Mouse (Mus musculus) megakaryocyte, embryonic 14.5 days (primary cell): ENCODE data around the gene Phf3. TPM values are rescaled to one million over a fixed set of nuclear protein-coding genes. Genes with fewer than 3 reads are reported as not detected.

ENCODE experiments used
- H3K27me3 ChIP-seq: replicated peaks from 2 replicates; pipeline ENCODE3; 2012; ENCODE audit warnings: inconsistent platforms
- H3K36me3 ChIP-seq: replicated peaks from 2 replicates; pipeline ENCODE3; 2012; ENCODE audit warnings: low read length, inconsistent platforms, mixed read lengths
- H3K4me1 ChIP-seq: 2 replicates; pipeline ENCODE4 v1.6.1; 2012; ENCODE audit warnings: inconsistent platforms
- H3K4me3 ChIP-seq: replicated peaks from 2 replicates; pipeline ENCODE3; 2012; ENCODE audit warnings: moderate library complexity, mild to moderate bottlenecking, inconsistent platforms
- H3K9me3 ChIP-seq: 2 replicates; pipeline ENCODE4 v1.6.1; 2012; ENCODE audit warnings: inconsistent platforms
- FLI1 ChIP-seq: IDR thresholded peaks from 2 replicates; pipeline ENCODE4 v1.6.1; 2012; ENCODE audit warnings: low read length, inconsistent platforms, mixed read lengths
- GATA1 ChIP-seq: IDR thresholded peaks from 3 replicates; pipeline ENCODE4 v1.6.1; 2012; ENCODE audit warnings: mixed read lengths, low read length, inconsistent platforms, borderline replicate concordance
- polyA plus RNA-seq: library from polyadenylated mRNA; stranded (reverse); fragments of >175 nt; gene quantifications from 2 replicates; pipeline ENCODE4 v1.2.3, GENCODE M21; 2012; ENCODE audit warnings: low replicate concordance; ENCODE audit not compliant: insufficient read depth

Gene Phf3
- polyA plus RNA-seq, 1 experiment, result 10.6 TPM

DNA sequence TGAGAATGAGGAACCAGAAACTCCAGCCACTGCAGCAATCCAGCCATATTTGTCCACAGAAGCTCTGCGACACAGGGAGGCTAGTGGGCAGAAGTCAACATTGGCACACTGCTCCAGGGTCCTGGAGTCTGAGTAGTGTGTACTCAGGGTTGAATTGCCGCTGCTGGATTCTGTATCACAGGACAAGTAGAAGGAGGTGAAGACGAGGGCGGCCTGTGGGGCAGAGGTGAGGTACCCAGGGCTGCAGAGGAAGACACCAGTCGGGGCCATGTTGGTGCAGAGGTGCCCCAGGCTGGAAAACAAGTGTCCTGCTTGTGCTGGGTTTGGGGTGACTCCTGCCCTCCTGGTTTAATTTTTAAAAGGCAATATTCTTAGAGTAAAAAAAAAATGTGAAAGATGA, 79.1 kb downstream of the Phf3 start:
- Histone ChIP-seq H3K27me3 (no peaks in the 10 kb centered on the region), H3K9me3 (peaks cover 6% of the 10 kb centered on the region; the same call in 1 of the 2 replicates), H3K36me3 (no peaks in the 10 kb centered on the region), H3K4me1 (no peaks in the 10 kb centered on the region; the same call in 1 of the 2 replicates), H3K4me3 (no peak overlapping the region)
- TF ChIP-seq GATA1 (no peak), FLI1 (no peak)

DNA sequence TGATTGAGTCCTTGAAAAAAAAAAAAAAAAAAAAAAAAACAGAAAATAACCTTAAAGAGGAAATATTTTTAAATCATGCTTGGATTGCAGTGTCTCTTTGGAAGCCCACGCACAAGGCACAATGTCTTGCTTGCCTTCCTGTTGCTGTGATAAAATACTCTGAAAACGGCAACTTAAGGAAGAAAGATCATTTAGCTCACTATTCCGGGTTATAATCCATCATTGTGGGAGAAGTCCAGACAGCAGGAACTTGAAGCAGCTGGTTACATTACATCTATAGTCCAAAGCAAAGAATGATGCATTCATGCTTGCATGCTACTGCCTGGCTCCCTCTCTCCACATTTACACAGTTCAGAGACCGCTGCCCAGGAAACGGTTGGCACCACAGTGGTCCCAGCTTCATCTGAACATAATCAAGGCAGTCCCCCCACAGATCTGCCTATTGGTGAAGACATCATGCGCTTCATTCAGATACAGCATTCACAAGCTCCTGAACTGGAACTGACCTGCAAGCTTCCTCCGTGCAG, 80.3 kb downstream of the Phf3 start:
- H3K27me3 ChIP-seq, result no peaks in the 10 kb centered on the region
- H3K9me3 ChIP-seq, result peaks cover 6% of the 10 kb centered on the region; the same call in 1 of the 2 replicates
- no peaks in the 10 kb centered on the region for H3K36me3 ChIP-seq
- H3K4me1 ChIP-seq, result no peaks in the 10 kb centered on the region
- TF ChIP-seq GATA1 (no peak), FLI1 (no peak)
- no peak overlapping the region for H3K4me3 ChIP-seq

DNA sequence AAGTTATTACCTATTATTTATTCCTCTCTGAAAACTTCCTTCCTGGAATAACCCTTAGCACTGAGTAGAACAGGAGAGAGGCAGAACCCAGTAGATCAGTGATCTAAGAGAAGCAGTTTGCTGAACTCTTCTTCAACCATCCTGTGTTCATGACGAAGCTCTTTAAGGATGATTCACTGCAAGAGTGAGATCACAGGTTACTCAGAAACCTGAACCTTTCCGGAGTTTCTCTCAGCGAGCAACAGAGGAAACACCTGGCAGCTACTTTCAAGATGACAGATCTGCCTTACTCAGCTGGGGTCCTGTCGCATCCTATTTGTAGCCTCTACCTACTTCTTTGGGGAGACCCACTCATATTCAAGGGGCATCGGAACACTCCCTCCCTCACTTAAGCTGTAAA, 80.8 kb downstream of the Phf3 start:
- TF ChIP-seq FLI1 (no peak), GATA1 (no peak)
- Histone ChIP-seq H3K27me3 (no peaks in the 10 kb centered on the region), H3K4me1 (no peaks in the 10 kb centered on the region), H3K9me3 (peaks cover 6% of the 10 kb centered on the region; the same call in 1 of the 2 replicates), H3K4me3 (no peak overlapping the region), H3K36me3 (no peaks in the 10 kb centered on the region)

DNA sequence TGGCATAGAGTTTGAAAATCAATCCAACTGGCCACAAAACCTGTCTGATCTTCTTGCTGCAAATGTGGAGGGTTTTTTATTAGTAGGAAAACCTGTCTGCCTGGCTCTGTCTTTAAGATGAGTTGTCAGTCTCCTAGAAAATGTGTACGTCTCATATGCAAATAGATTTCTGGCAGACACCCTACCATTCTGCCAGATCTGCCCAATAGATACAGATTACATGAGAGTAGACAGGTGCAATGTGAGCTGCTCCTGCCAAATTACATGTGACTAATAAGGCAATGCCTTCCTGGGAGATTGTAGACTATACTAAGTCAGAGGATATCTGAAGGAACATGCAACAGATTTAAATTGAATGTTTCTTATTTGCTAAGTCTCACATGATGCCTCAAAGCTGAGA, 83.5 kb downstream of the Phf3 start:
- no peak overlapping the region for H3K4me3 ChIP-seq
- H3K4me1 ChIP-seq, result no peaks in the 10 kb centered on the region
- no peaks in the 10 kb centered on the region for H3K36me3 ChIP-seq
- no peaks in the 10 kb centered on the region for H3K27me3 ChIP-seq
- H3K9me3 ChIP-seq, result peaks cover 6% of the 10 kb centered on the region; the same call in 1 of the 2 replicates
- TF ChIP-seq FLI1 (no peak), GATA1 (no peak)

DNA sequence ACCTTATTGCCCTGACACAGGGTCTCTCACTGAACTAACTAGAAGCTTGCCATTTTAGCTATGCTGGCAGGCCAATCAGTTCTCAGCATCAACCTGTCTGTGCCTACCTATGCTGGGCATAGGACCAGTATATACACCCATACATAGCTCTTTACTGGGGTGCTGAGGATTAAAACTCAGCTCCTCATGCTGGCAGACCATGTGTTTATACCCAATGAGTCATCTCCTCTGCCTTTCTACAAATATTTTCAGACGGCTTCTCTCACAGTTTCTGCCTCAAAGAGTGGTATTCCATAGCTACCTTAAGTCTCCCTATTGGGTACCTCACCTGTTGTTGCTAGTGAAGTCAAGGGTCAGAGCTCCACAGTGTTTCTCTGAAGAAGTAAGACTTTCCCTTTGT, 84.0 kb downstream of the Phf3 start:
- TF ChIP-seq GATA1 (no peak), FLI1 (no peak)
- H3K4me3 ChIP-seq, result no peak overlapping the region
- peaks cover 6% of the 10 kb centered on the region; the same call in 1 of the 2 replicates for H3K9me3 ChIP-seq

DNA sequence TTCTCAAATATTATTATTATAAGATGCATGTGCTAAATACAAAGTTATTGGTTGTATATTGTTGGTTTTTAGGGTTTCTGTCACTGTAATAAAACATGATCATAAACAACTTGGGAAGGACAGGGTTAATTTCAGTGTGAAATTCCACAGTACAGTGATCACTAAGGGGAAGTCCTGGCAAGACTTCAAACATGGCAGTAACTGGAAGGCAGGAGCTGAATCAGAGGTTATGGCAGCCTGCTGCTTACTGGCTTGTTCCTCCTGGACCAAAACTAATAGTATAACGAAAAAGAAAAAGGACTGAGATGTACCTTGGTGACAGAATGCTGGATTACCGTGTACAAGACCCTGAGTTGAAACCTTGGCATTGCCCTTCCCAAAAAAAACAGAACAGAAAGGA, 84.7 kb downstream of the Phf3 start:
- TF ChIP-seq GATA1 (no peak), FLI1 (no peak)
- no peaks in the 10 kb centered on the region for H3K4me1 ChIP-seq
- H3K36me3 ChIP-seq, result no peaks in the 10 kb centered on the region
- H3K9me3 ChIP-seq, result peaks cover 6% of the 10 kb centered on the region; the same call in 1 of the 2 replicates
- no peaks in the 10 kb centered on the region for H3K27me3 ChIP-seq
- H3K4me3 ChIP-seq, result no peak overlapping the region

More for the DNA sequence above, 84.0 kb downstream of the Phf3 start:
- Histone ChIP-seq H3K4me1 (no peaks in the 10 kb centered on the region), H3K36me3 (no peaks in the 10 kb centered on the region), H3K27me3 (no peaks in the 10 kb centered on the region)

DNA sequence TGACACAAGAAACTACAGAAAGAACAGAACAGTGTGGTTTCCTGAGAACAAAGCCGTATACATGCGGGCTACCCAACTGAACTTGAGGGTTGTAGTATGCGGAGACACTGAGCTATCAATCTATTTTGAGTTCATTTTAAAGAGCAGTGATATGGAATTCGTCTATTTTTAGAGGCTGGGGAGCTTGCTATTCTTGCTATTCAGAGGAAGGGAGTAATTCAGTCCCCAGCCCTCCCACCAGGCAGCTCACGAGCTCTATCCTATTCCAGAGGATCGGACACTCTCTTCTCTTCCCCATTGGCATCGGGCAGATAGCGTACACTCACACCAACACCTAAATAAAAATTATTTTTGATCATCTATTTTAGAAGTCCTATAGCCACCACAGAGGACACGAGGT, 87.1 kb downstream of the Phf3 start:
- Histone ChIP-seq H3K36me3 (no peaks in the 10 kb centered on the region), H3K27me3 (no peaks in the 10 kb centered on the region), H3K9me3 (0 out of 2 replicates have a peak, but pooled peaks cover 3% of the 10 kb centered on the region), H3K4me3 (no peak overlapping the region), H3K4me1 (no peaks in the 10 kb centered on the region)
- TF ChIP-seq FLI1 (no peak), GATA1 (no peak)

DNA sequence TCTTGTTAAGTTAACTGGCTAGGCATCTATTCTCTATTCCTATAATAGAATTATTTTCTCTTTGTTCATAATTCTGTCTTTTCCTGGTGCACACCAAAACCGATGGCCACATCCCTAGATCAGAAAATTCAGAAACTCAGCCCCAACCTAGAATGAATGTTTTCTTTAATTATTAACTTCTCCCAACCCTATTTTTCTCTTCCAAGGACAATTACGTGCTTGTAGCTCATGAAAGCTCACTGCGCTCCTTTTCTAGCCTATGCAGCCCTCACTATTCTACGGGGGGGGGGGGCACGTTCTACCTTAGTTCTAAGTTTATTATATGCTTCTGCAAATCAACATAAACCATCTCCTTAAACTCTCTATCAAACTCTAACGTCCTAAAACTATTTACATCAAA, 90.0 kb downstream of the Phf3 start:
- TF ChIP-seq GATA1 (no peak), FLI1 (no peak)
- Histone ChIP-seq H3K4me1 (peaks cover 8% of the 10 kb centered on the region), H3K9me3 (no peaks in the 10 kb centered on the region), H3K36me3 (no peaks in the 10 kb centered on the region), H3K27me3 (no peaks in the 10 kb centered on the region), H3K4me3 (no peak overlapping the region)

DNA sequence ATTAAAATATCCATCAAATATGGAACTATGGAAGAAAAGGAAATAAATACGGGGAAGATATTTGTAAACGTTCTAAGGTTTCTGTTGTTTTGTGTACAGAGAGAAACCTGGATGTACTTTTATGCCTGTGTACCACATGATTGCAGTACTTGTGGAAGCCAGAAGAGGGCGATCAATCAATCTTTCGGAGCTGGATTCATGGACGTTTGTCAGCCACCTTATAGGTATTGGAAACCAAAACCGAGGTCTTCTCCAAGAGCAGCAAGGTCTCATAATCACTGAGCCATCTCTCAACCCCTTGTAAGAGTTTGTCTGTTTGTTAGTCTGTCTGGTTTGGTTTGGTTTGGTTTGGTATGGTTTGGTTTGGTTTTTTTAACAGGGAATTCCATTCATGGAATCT, 93.4 kb downstream of the Phf3 start:
- H3K4me3 ChIP-seq, result no peak overlapping the region
- peaks cover 12% of the 10 kb centered on the region for H3K4me1 ChIP-seq
- no peak for TF ChIP-seq FLI1
- no peak for TF ChIP-seq GATA1
- no peaks in the 10 kb centered on the region for H3K27me3 ChIP-seq
- H3K9me3 ChIP-seq, result no peaks in the 10 kb centered on the region
- H3K36me3 ChIP-seq, result no peaks in the 10 kb centered on the region

DNA sequence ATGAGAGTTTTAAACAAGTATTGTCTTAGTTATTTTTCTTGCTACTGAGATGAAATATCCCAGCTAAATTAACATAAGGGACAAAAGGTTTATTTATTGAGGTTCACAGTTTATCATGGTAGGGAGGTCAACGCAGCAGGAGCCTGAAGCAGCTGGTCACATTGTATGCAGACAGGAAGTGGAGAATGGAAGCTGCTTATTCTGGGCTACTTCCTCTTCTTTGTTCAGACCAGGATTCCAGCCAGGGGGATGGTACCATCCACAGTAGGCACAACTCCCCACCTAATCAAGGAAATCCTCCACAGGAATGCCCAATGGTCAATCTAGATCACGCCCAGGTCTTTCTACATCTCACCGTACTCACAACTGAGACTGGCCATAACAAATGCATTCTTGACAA, 94.2 kb downstream of the Phf3 start:
- H3K27me3 ChIP-seq, result no peaks in the 10 kb centered on the region
- peaks cover 12% of the 10 kb centered on the region for H3K4me1 ChIP-seq
- H3K9me3 ChIP-seq, result no peaks in the 10 kb centered on the region
- no peak overlapping the region for H3K4me3 ChIP-seq
- no peaks in the 10 kb centered on the region for H3K36me3 ChIP-seq
- TF ChIP-seq GATA1, result no peak
- TF ChIP-seq FLI1, result no peak
